ENCODE assay signal across 9 mouse cellular contexts in genomic region chr5:119167718-119168117, GRCm38 (mm10).
DNase-seq lines count a peak whose midpoint lies in the region; TF ChIP-seq lines count a peak whose summit lies in the region.
"Had no signal": no experiment of that assay in that cellular context is flagged by ENCODE, and none has a peak within 500 bp of the region (broad histone marks: within the 10 kb centered on the region; RNA-seq: fewer than 3 reads in every experiment).

No protein-coding gene starts in this region.

- no peak overlapping the region for H3K27ac ChIP-seq in thymus, adult 2 months (ENCODE audit: control insufficient read depth, insufficient read depth, low read length)

- no peaks in the 10 kb centered on the region for H3K79me2 ChIP-seq in C2C12 (ENCODE audit: control insufficient read depth, insufficient read depth)

- no peak overlapping the region for H3ac ChIP-seq in C2C12 (ENCODE audit: control insufficient read depth, insufficient read length, low read depth)

- peak; percentile 91 for DNase-seq in 3134 (ENCODE audit: extremely low read depth, insufficient read length, low spot score)
- peak; percentile 56 to 58 for DNase-seq in cerebellum, postnatal 36 days
- peak; percentile 83 to 84 for DNase-seq in heart, postnatal 14 days
- DNase-seq in left cerebral cortex, postnatal 10 days (ENCODE audit: extremely low spot score in 1 of 2, low spot score in 2 of 2), result peak; percentile 79 to 88
- peak; percentile 91 for DNase-seq in right cerebral cortex, postnatal 14 days
- no peak for DNase-seq in embryo, embryonic 10.5 days (ENCODE audit: low spot score)
- DNase-seq in thymus, adult 2 months, result no peak

- intact Hi-C loops in heart, postnatal 14 days (cut with DNase I), result no loop called here
- intact Hi-C loops in left cerebral cortex, postnatal 10 days (cut with DNase I), result no loop called here

- H3K79me3 ChIP-seq in C2C12 (ENCODE audit: low read depth), result no peaks in the 10 kb centered on the region

- TF ChIP-seq CTCF in C2C12 (IDR thresholded peaks at IDR 0.05; ENCODE audit: control insufficient read depth, insufficient read depth, insufficient read length), result no peak
- no peak for TF ChIP-seq CTCF in thymus, adult 2 months (IDR thresholded peaks at IDR 0.05; ENCODE audit: borderline replicate concordance, control insufficient read depth, extremely low read depth, insufficient read depth, low read length, poor library complexity)

- no peak overlapping the region for H3K4me3 ChIP-seq in C2C12 (ENCODE audit: insufficient read depth, poor library complexity, severe bottlenecking)
- H3K4me3 ChIP-seq in thymus, adult 2 months (ENCODE audit: control insufficient read depth, insufficient read depth, low read length), result no peak overlapping the region
- H3K4me3 ChIP-seq: megakaryocyte, embryonic 14.5 days had no signal

- no peaks in the 10 kb centered on the region for H3K27me3 ChIP-seq in C2C12 (ENCODE audit: control insufficient read depth, insufficient read depth, insufficient read length)
- no peaks in the 10 kb centered on the region for H3K27me3 ChIP-seq in thymus, adult 2 months (ENCODE audit: control insufficient read depth, insufficient read depth, low read length)
- H3K27me3 ChIP-seq: megakaryocyte, embryonic 14.5 days had no signal

- H3K4me1 ChIP-seq in thymus, adult 2 months (replicated peaks; ENCODE audit: control insufficient read depth, insufficient read depth, low read length), result no peaks in the 10 kb centered on the region
- H3K4me1 ChIP-seq: megakaryocyte, embryonic 14.5 days had no signal

- 93% methylated on average over 17 of the region's 17 CpGs for WGBS in thymus, adult 2 months

- no peak for TF ChIP-seq POLR2A in thymus, adult 2 months (IDR thresholded peaks at IDR 0.05; ENCODE audit: control insufficient read depth, extremely low read depth, insufficient read depth, low read length, poor library complexity)

- H3K36me3 ChIP-seq in C2C12 (ENCODE audit: control insufficient read depth, insufficient read depth), result no peaks in the 10 kb centered on the region
- H3K36me3 ChIP-seq in thymus, adult 2 months (ENCODE audit: control insufficient read depth, insufficient read depth, low read length), result no peaks in the 10 kb centered on the region

TF ChIP-seq in C2C12, 6 proteins besides CTCF, POLR2A, EP300 and RAD21:
- TF ChIP-seq MYOG (IDR thresholded peaks at IDR 0.05; ENCODE audit: control insufficient read depth, extremely low read depth, insufficient read length) (no peak), FOSL1 (IDR thresholded peaks at IDR 0.05; ENCODE audit: insufficient read depth, low read length, poor library complexity, severe bottlenecking) (peak; percentile 96), MAX (IDR thresholded peaks at IDR 0.05) (no peak), USF1 (IDR thresholded peaks at IDR 0.05; ENCODE audit: low read depth) (peak; percentile 93)
TF ChIP-seq in C2C12: peak in this region for 2.

Comparison
In these comparisons a context has a peak if more than half of its experiments do, and no peak if none do; other contexts are left out.
1. DNase-seq: peak in 3134 (single experiment), cerebellum, postnatal 36 days (2 of 2), heart, postnatal 14 days (2 of 2), left cerebral cortex, postnatal 10 days (2 of 2) and right cerebral cortex, postnatal 14 days (single experiment); none in embryo, embryonic 10.5 days (single experiment) and thymus, adult 2 months (single experiment).